Mouse (Mus musculus) central nervous system, embryonic 14 days (tissue): ENCODE measurements around the gene Paox. TPM values are rescaled to one million over a fixed set of nuclear protein-coding genes. Genes with fewer than 3 reads are reported as not detected.

Experiments
- polyA plus RNA-seq: library from polyadenylated mRNA; depleted of rRNA; stranded (reverse); fragments of >200 nt; gene quantifications from 2 replicates; pipeline ENCODE4 v1.2.3, GENCODE M21; 2012; rRNA removed

Paox gene
- 5.2 and 6.3 TPM in 2 replicates for polyA plus RNA-seq

DNA sequence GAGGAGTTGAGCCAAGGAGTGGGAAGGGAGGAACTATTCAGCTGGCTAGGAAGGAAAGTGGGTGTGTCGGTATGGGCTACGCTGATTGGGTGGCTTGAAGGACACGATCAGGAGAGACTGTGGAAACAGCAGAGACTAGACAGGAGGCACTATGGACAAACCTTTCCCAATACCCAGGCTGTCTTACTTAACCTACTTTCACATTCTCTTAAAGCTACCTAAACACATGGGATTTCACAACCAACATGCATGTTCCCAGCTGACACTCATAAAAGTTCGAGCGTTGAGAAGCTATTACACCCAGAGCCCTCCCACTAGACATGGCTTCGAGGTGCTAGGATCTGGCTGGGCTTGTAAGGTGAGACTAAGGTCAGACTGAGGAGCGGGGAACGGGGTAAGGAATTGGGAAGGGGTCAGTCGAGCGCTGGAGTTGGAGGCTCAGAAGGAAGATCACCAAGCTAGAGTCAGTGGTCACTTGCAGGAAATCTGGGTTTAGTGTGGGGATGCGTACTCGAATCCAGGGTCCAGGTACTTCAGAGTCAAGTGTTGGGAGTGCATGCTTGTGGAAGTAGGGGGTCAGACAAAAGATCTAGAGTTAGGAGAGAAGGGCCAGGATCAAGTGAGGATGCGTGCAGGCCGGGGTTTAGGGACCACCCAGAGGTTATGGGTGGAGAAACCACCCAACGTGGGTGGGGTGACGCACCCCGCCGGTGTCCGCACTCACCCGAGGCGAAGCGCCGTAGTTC, at the start of gene Paox:
Paox (plus strand) TSS at position 217 of the 746 bp plus-strand sequence.

GRCm38 (mm10) chr7:140082242-140082678, 33.3 kb upstream of the Paox start, which contains the start of gene Caly:
Gene Caly, minus strand, starts transcription at chr7:140082548.

GRCm38 (mm10) chr7:140092924-140093528, 22.6 kb upstream of the Paox start, which contains the start of gene Prap1:
Gene Prap1, plus strand, starts transcription at chr7:140093395.

DNA sequence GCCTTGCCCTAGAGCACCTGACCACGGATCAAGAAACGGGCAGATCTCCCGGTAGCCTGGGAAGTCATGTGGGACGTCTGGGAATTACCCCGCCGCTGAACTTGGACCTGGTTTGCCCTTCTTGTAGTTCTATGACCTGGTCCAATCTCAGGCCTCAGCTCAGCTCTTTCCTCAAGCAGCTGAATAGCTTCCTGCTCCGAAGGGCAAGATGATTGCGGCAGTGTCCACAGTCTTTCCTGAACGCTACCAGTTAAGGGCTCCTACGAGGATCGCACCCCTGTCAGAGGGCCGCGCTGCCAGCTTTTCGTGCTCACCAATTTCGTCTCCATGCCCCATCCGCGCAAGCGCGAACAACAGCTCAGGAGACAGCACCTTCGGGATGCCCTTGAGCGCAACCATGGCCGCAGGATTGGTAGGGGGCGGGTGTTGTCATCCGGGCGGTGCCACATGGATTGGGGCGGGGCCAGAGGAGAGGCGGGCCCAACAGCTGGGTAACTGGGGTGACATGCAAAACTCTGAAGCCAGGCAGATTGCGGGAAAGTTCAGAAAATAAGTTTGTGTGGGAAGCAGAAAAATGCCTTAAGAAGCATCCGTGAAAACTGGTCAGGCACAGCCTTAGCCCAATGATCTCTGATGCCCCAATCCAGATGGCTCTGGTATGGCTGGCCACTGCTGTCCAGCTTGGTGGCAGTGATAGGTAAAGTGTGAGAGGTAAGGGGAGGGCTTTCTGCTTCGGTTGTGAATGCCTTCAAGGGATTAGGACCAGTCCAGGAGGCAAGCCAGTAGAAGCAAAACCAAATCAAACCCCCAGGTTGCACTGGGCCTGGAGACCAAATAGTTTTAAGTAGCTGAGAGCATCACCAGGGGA, 13.4 kb upstream of the Paox start, which contains the start of gene Fuom:
Fuom (minus strand) TSS at position 449 of the 868 bp plus-strand sequence.

DNA sequence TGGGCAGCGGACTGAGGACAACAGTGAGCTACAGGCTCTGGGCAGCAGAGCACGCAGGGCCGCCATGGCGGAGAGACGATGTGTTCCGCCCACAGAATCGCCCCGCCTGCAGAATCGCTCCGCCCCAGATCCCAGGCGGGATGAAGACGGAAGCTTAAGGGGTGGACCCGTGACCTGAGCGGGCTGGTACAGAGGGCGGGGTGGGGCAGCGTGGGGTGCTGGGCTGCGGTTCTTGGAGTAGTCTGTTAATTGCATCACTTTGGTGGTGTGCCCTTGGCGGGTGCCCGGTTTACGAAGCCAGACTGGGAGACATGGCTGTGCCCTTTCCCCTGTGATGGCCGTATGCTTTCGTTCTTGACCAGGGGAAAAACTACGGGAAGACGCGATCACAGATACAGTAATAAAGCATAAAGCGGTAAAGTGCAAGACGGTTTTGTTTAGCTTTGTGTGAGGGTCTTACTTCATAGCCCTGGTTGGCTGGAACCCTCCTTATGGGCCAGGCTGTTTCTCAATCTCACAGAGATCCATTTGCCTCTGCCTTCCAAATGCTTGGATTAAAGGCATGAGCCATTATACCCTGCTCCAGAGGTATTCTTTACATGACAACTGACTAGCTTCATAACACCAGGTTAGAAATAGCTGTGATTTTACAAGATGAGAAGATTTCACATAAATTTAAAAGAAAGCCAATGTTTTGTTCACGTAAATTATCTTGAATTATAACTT, 893 bp downstream of the Paox start, which contains the start of gene Echs1:
Echs1 (minus strand) TSS at position 148 of the 726 bp plus-strand sequence.

DNA sequence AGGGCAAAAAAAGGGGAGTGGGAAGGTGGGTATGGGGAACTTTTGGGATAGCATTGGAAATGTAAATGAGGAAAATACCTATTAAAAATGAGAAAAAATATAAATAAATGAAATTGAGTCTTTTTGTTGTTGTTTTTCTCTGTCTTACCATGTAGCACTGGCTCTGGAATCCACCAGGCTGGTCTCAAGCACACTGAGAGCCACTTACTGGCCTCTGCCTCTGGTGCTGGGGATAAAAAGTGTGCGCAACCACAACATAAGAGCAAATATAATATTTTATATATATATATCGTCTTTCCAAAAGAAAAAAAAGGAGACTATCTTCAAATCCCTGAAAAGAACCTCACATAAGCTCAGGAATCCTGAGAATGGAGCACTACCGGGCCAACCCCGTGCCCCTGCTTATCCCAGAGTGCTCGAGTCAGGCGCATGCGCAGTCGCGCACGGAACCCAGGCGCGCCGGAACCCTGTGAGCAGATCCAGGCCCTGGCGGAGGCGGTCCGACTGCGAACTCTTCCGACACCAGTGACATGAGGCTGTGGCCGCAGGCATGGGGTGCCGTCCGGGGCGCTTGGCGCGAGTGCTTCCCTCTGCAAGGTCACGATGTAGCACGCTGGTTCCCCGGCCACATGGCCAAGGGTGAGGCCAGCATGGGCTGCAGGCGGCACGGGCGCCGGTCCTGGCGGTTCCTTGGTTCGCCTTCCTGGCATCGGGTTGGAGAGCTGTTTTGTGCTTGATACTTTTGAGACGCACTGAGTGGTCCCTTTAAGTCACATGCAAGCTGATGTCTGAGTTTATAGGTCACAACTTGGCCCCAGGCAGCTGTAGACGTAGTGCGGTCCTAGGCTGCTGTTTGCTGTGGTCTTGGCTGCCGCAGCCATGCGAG, 21.8 kb downstream of the Paox start, which contains the start of gene Mtg1:
Mtg1 (plus strand) TSS at position 430 of the 886 bp plus-strand sequence.

GRCm38 (mm10) chr7:140154218-140154927, 38.8 kb downstream of the Paox start, which contains the start of gene Sprn:
Gene Sprn, minus strand, starts transcription at chr7:140154877.

DNA sequence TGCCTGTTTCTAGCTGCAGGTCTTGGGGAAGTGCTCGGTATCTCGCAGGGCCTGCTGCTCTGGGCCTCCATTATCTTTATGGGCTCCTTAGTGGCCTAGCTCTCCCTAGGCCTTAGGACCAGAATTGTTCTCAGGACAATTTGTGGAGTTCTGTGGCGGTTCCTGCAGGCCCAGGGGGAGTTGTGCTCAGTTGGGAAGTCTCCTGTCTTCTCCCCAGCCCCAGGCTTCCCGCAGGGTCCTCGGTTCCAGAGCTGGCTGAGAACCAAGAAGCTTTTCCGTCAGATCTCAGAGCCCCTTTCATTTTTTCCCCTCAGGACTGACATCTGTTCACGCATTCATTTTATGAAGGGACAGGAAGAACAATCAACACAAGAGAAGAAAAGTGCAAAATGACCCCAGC, 49.1 kb downstream of the Paox start, which contains the start of gene Olfr522:
Olfr522 (minus strand) TSS at position 101 of the 400 bp plus-strand sequence.

DNA sequence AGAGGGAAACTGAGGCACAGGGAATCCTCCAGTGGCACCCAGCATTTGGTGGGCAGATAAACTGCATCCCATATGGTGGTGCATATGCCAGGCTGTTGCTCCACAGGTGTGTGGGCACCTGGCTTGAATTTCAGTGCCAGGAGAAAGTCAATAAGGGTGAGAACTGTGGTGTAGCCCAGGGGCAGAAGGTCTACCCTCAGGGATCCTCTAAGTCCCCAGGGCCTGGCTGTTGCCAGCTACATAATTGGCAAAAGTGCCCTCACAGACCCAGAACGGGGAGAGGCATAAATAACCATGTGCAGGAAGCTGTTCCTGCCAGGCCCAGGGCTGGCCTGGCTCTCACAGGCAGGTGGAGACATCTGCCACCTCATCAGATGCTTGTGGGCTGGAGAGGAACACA, 57.3 kb downstream of the Paox start, which contains the start of gene Olfr523:
Olfr523 (plus strand) TSS at position 282 of the 400 bp plus-strand sequence.

Other genes starting within 250 kb of the Paox start
- gene Kndc1, start 221.1 kb upstream of the Paox start, polyA plus RNA-seq, result 18.5 and 22.2 TPM in 2 replicates
- gene Utf1, start 172.0 kb upstream of the Paox start, polyA plus RNA-seq, result 0.08 TPM in 1 of 2 replicates, not detected in the other
- gene 6430531B16Rik, start 137.0 kb upstream of the Paox start, polyA plus RNA-seq, result 0.63 and 0.80 TPM in 2 replicates
- 10.7 and 11.6 TPM in 2 replicates for gene Adam8, start 123.2 kb upstream of the Paox start, polyA plus RNA-seq
- gene Zfp511, start 79.4 kb upstream of the Paox start, polyA plus RNA-seq, result 80.8 and 92.4 TPM in 2 replicates
- gene Tubgcp2, start 79.1 kb upstream of the Paox start, polyA plus RNA-seq, result 68.6 and 73.6 TPM in 2 replicates
- 1.9 and 3.0 TPM in 2 replicates for gene Msx3, start 66.7 kb upstream of the Paox start, polyA plus RNA-seq
- 107 and 113 TPM in 2 replicates for gene Caly, start 33.3 kb upstream of the Paox start, polyA plus RNA-seq
- 0.20 and 0.40 TPM in 2 replicates for gene Prap1, start 22.4 kb upstream of the Paox start, polyA plus RNA-seq
- gene Fuom, start 13.4 kb upstream of the Paox start, polyA plus RNA-seq, result 22.9 and 26.7 TPM in 2 replicates
- gene Echs1, start 677 bp downstream of the Paox start, polyA plus RNA-seq, result 86.8 and 98.6 TPM in 2 replicates
- gene Mtg1, start 21.8 kb downstream of the Paox start, polyA plus RNA-seq, result 40.2 and 41.2 TPM in 2 replicates
- gene Sprn, start 39.1 kb downstream of the Paox start, polyA plus RNA-seq, result 8.6 and 9.2 TPM in 2 replicates
- gene Olfr522, start 49.0 kb downstream of the Paox start, polyA plus RNA-seq, result not detected in 2 replicates
- not detected in 2 replicates for gene Olfr523, start 57.4 kb downstream of the Paox start, polyA plus RNA-seq
- not detected in 2 replicates for gene Olfr524, start 90.2 kb downstream of the Paox start, polyA plus RNA-seq
- gene Cd163l1, start 102.5 kb downstream of the Paox start, polyA plus RNA-seq, result 0.18 TPM in 1 of 2 replicates, not detected in the other
- gene 5830411N06Rik, start 131.5 kb downstream of the Paox start, polyA plus RNA-seq, result not detected in 2 replicates
- gene Olfr525, start 205.1 kb downstream of the Paox start, polyA plus RNA-seq, result not detected in 2 replicates
- gene Olfr527, start 218.2 kb downstream of the Paox start, polyA plus RNA-seq, result not detected in 2 replicates
- not detected in 2 replicates for gene Olfr60, start 245.9 kb downstream of the Paox start, polyA plus RNA-seq